Mouse (Mus musculus): ENCODE data around the gene Gbe1. TPM values are rescaled to one million over a fixed set of nuclear protein-coding genes. Genes with fewer than 3 reads are reported as not detected.

Gbe1 gene
- 13.3 and 15.2 TPM in 2 replicates for polyA plus RNA-seq (2015; fragmentation: Nextera tagmentation; extraction: Ambion mirVana)

GRCm38 (mm10) chr16:70313886-70314577 lies at the start of gene Gbe1:
Gbe1 (plus strand) TSS chr16:70313949.
- under 1% methylated on average over 54 of the region's 82 CpGs for WGBS
- Histone ChIP-seq H3K4me3 (replicated peaks) (peak within 1 kb of the TSS; percentile 64), H3K27me3 (replicated peaks) (no peaks in the 10 kb centered on the region), H3K4me1 (peaks cover 4% of the 10 kb centered on the region), H3K9me3 (replicated peaks) (no peaks in the 10 kb centered on the region), H3K9ac (replicated peaks) (peak within 1 kb of the TSS; percentile 78), H3K36me3 (no peaks in the 10 kb centered on the region), H3K27ac (replicated peaks) (peak within 1 kb of the TSS; percentile 90), H3K4me2 (peak within 1 kb of the TSS; percentile 69)
- peak; percentile 96 for ATAC-seq (ENCODE audit: low FRiP score)

- H3K9me3 ChIP-seq (replicated peaks) = no peaks in the 10 kb centered on the region
Measured at GRCm38 (mm10) chr16:70310691-70311090, 3.1 kb upstream of the Gbe1 start.

GRCm38 (mm10) chr16:70313496-70313885 lies 258 bp upstream of the Gbe1 start:
- no peaks in the 10 kb centered on the region for H3K27me3 ChIP-seq (replicated peaks)
- peak overlapping the region; percentile 90 for H3K27ac ChIP-seq (replicated peaks)
- ATAC-seq (ENCODE audit: low FRiP score) = 0 out of 2 replicates have a peak, but pooled peaks have one; percentile 6
- 3% methylated on average over 7 of the region's 7 CpGs for WGBS
- H3K4me1 ChIP-seq = peaks cover 4% of the 10 kb centered on the region
- H3K4me2 ChIP-seq = peak overlapping the region; percentile 69
- H3K9me3 ChIP-seq (replicated peaks) = no peaks in the 10 kb centered on the region
- no peaks in the 10 kb centered on the region for H3K36me3 ChIP-seq
- H3K4me3 ChIP-seq (replicated peaks) = peak overlapping the region; percentile 64
- H3K9ac ChIP-seq (replicated peaks) = peak overlapping the region; percentile 78

More at GRCm38 (mm10) chr16:70310691-70311090, 3.1 kb upstream of the Gbe1 start:
- H3K9ac ChIP-seq (replicated peaks) = no peak overlapping the region
- H3K4me2 ChIP-seq = no peak overlapping the region
- 93% methylated on average over 4 of the region's 4 CpGs for WGBS
- H3K27me3 ChIP-seq (replicated peaks) = no peaks in the 10 kb centered on the region
- no peak overlapping the region for H3K4me3 ChIP-seq (replicated peaks)
- H3K36me3 ChIP-seq = no peaks in the 10 kb centered on the region
- peaks cover 4% of the 10 kb centered on the region for H3K4me1 ChIP-seq
- H3K27ac ChIP-seq (replicated peaks) = no peak overlapping the region
- no peak for ATAC-seq (ENCODE audit: low FRiP score)

GRCm38 (mm10) chr16:70314578-70314930 lies 805 bp downstream of the Gbe1 start:
- ATAC-seq (ENCODE audit: low FRiP score) = no peak
- peak overlapping the region; percentile 64 for H3K4me3 ChIP-seq (replicated peaks)
- peak overlapping the region; percentile 90 for H3K27ac ChIP-seq (replicated peaks)
- 3% methylated on average over 9 of the region's 9 CpGs for WGBS
- H3K36me3 ChIP-seq = no peaks in the 10 kb centered on the region
- peak overlapping the region; percentile 69 for H3K4me2 ChIP-seq
- no peaks in the 10 kb centered on the region for H3K9me3 ChIP-seq (replicated peaks)
- peaks cover 4% of the 10 kb centered on the region for H3K4me1 ChIP-seq
- H3K9ac ChIP-seq (replicated peaks) = peak overlapping the region; percentile 78
- no peaks in the 10 kb centered on the region for H3K27me3 ChIP-seq (replicated peaks)

GRCm38 (mm10) chr16:70315261-70315660 lies 1.5 kb downstream of the Gbe1 start:
- ATAC-seq (ENCODE audit: low FRiP score) = no peak
- no peaks in the 10 kb centered on the region for H3K27me3 ChIP-seq (replicated peaks)
- no peaks in the 10 kb centered on the region for H3K9me3 ChIP-seq (replicated peaks)
- H3K4me2 ChIP-seq = no peak overlapping the region
- no peak overlapping the region for H3K27ac ChIP-seq (replicated peaks)
- peaks cover 4% of the 10 kb centered on the region for H3K4me1 ChIP-seq
- H3K4me3 ChIP-seq (replicated peaks) = no peak overlapping the region
- H3K36me3 ChIP-seq = no peaks in the 10 kb centered on the region
- 46% methylated on average over 3 of the region's 3 CpGs for WGBS
- no peak overlapping the region for H3K9ac ChIP-seq (replicated peaks)

GRCm38 (mm10) chr16:70315862-70316390 lies 2.2 kb downstream of the Gbe1 start:
- Histone ChIP-seq H3K4me1 (peaks cover 4% of the 10 kb centered on the region), H3K4me3 (replicated peaks) (no peak overlapping the region), H3K9me3 (replicated peaks) (no peaks in the 10 kb centered on the region), H3K36me3 (no peaks in the 10 kb centered on the region), H3K9ac (replicated peaks) (no peak overlapping the region), H3K4me2 (no peak overlapping the region), H3K27me3 (replicated peaks) (no peaks in the 10 kb centered on the region), H3K27ac (replicated peaks) (no peak overlapping the region)
- 50% methylated on average over 3 of the region's 3 CpGs for WGBS
- ATAC-seq (ENCODE audit: low FRiP score) = no peak

GRCm38 (mm10) chr16:70319388-70319787 lies 5.6 kb downstream of the Gbe1 start:
- Histone ChIP-seq H3K4me1 (no peaks in the 10 kb centered on the region), H3K27ac (replicated peaks) (no peak overlapping the region), H3K9me3 (replicated peaks) (no peaks in the 10 kb centered on the region), H3K9ac (replicated peaks) (no peak overlapping the region), H3K36me3 (no peaks in the 10 kb centered on the region), H3K4me2 (no peak overlapping the region), H3K4me3 (replicated peaks) (no peak overlapping the region), H3K27me3 (replicated peaks) (no peaks in the 10 kb centered on the region)
- ATAC-seq (ENCODE audit: low FRiP score) = no peak
- 92% methylated on average over 6 of the region's 6 CpGs for WGBS

- no peak overlapping the region for H3K4me2 ChIP-seq
- no peak overlapping the region for H3K9ac ChIP-seq (replicated peaks)
- H3K27ac ChIP-seq (replicated peaks) = no peak overlapping the region
- ATAC-seq (ENCODE audit: low FRiP score) = no peak
- H3K27me3 ChIP-seq (replicated peaks) = no peaks in the 10 kb centered on the region
- 75% methylated on average over 10 of the region's 10 CpGs for WGBS
- no peak overlapping the region for H3K4me3 ChIP-seq (replicated peaks)
- no peaks in the 10 kb centered on the region for H3K9me3 ChIP-seq (replicated peaks)
- H3K36me3 ChIP-seq = no peaks in the 10 kb centered on the region
- no peaks in the 10 kb centered on the region for H3K4me1 ChIP-seq
Measured at GRCm38 (mm10) chr16:70320612-70321280, 7.0 kb downstream of the Gbe1 start.

- Histone ChIP-seq H3K36me3 (no peaks in the 10 kb centered on the region), H3K4me2 (no peak overlapping the region), H3K9me3 (replicated peaks) (no peaks in the 10 kb centered on the region), H3K9ac (replicated peaks) (no peak overlapping the region), H3K4me3 (replicated peaks) (no peak overlapping the region), H3K4me1 (peaks cover 4% of the 10 kb centered on the region; the same call in 1 of the 2 replicates), H3K27ac (replicated peaks) (no peak overlapping the region), H3K27me3 (replicated peaks) (no peaks in the 10 kb centered on the region)
- 89% methylated on average over 9 of the region's 9 CpGs for WGBS
- no peak for ATAC-seq (ENCODE audit: low FRiP score)
Measured at GRCm38 (mm10) chr16:70326339-70326948, 12.7 kb downstream of the Gbe1 start.

- H3K27me3 ChIP-seq (replicated peaks) = no peaks in the 10 kb centered on the region
- no peak for ATAC-seq (ENCODE audit: low FRiP score)
- no peaks in the 10 kb centered on the region for H3K9me3 ChIP-seq (replicated peaks)
- H3K4me3 ChIP-seq (replicated peaks) = no peak overlapping the region
- H3K36me3 ChIP-seq = no peaks in the 10 kb centered on the region
- no peak overlapping the region for H3K9ac ChIP-seq (replicated peaks)
- no peak overlapping the region for H3K4me2 ChIP-seq
- H3K4me1 ChIP-seq = peaks cover 4% of the 10 kb centered on the region; the same call in 1 of the 2 replicates
- no peak overlapping the region for H3K27ac ChIP-seq (replicated peaks)
- WGBS = 86% methylated on average over 6 of the region's 6 CpGs
Measured at GRCm38 (mm10) chr16:70328566-70328965, 14.8 kb downstream of the Gbe1 start.

- 71% methylated on average over 10 of the region's 10 CpGs for WGBS
Measured at GRCm38 (mm10) chr16:70329036-70329435, 15.3 kb downstream of the Gbe1 start.

More at GRCm38 (mm10) chr16:70329036-70329435, 15.3 kb downstream of the Gbe1 start:
- Histone ChIP-seq H3K4me1 (peaks cover 4% of the 10 kb centered on the region; the same call in 1 of the 2 replicates), H3K36me3 (no peaks in the 10 kb centered on the region), H3K9me3 (replicated peaks) (no peaks in the 10 kb centered on the region), H3K4me2 (no peak overlapping the region), H3K27ac (replicated peaks) (no peak overlapping the region), H3K4me3 (replicated peaks) (no peak overlapping the region), H3K9ac (replicated peaks) (no peak overlapping the region), H3K27me3 (replicated peaks) (no peaks in the 10 kb centered on the region)
- no peak for ATAC-seq (ENCODE audit: low FRiP score)

Measured in neural tube, embryonic 15.5 days (tissue).